Mouse (Mus musculus): Measurements from ENCODE around the gene Itga6. TPM values are rescaled to one million over a fixed set of nuclear protein-coding genes. Genes with fewer than 3 reads are reported as not detected.

Gene Itga6
- total RNA-seq (2014; fragmentation: Nextera tagmentation): 2.6 TPM in 2 replicates
- total RNA-seq (2017): 0.58 and 1.1 TPM in 2 replicates
- polyA plus RNA-seq (2012): 0.22 and 0.38 TPM in 2 replicates

- no peaks in the 10 kb centered on the region for H3K4me1 ChIP-seq (ENCODE audit: insufficient read depth, low read depth, low read length)
- ATAC-seq (ENCODE audit: extremely low read depth, insufficient number of reproducible peaks, low FRiP score, poor library complexity, severe bottlenecking) (no peak), DNase-seq (ENCODE audit: low spot score) (no peak)
- no peaks in the 10 kb centered on the region for H3K9me3 ChIP-seq (replicated peaks)
- no peaks in the 10 kb centered on the region for H3K36me3 ChIP-seq (replicated peaks)
- TF ChIP-seq CTCF (IDR thresholded peaks at IDR 0.05; ENCODE audit: low read depth, low read length): no peak
- TF ChIP-seq GATA2 (IDR thresholded peaks at IDR 0.05; ENCODE audit: borderline replicate concordance, low read depth, low read length): no peak
- no peak for TF ChIP-seq POLR2AphosphoS5 (IDR thresholded peaks at IDR 0.05; ENCODE audit: insufficient replicate concordance, low read depth, low read length)
- TF ChIP-seq GATA1 (IDR thresholded peaks at IDR 0.05; ENCODE audit: borderline replicate concordance, low read length): no peak
- TF ChIP-seq TAL1 (conservative IDR thresholded peaks at IDR 0.05; ENCODE audit: low read depth, low read length): no peak
- H3K4me3 ChIP-seq (ENCODE audit: low read depth, low read length): no peak within 1 kb of the TSS
- H3K27me3 ChIP-seq (ENCODE audit: insufficient read depth, low read length): peaks cover 5% of the 10 kb centered on the region; the same call in 1 of the 2 replicates
Measured at GRCm38 (mm10) chr2:71745610-71746374, at the start of gene Itga6. Itga6 (plus strand) TSS chr2:71745616.

- ATAC-seq (ENCODE audit: extremely low read depth, insufficient number of reproducible peaks, low FRiP score, poor library complexity, severe bottlenecking): no peak
- no peak overlapping the region for H3K4me3 ChIP-seq (ENCODE audit: low read depth, low read length)
- no peaks in the 10 kb centered on the region for H3K4me1 ChIP-seq (ENCODE audit: insufficient read depth, low read depth, low read length)
- H3K27me3 ChIP-seq (ENCODE audit: insufficient read depth, low read length): peaks cover 7% of the 10 kb centered on the region; the same call in 1 of the 2 replicates
- no peak for DNase-seq (ENCODE audit: low spot score)
- H3K9me3 ChIP-seq (replicated peaks): no peaks in the 10 kb centered on the region
- TF ChIP-seq GATA2 (IDR thresholded peaks at IDR 0.05; ENCODE audit: borderline replicate concordance, low read depth, low read length) (no peak), TAL1 (conservative IDR thresholded peaks at IDR 0.05; ENCODE audit: low read depth, low read length) (no peak), CTCF (IDR thresholded peaks at IDR 0.05; ENCODE audit: low read depth, low read length) (no peak)
- H3K36me3 ChIP-seq (replicated peaks): no peaks in the 10 kb centered on the region
Measured at GRCm38 (mm10) chr2:71696776-71697175, 48.6 kb upstream of the Itga6 start.

- H3K4me1 ChIP-seq (ENCODE audit: insufficient read depth, low read depth, low read length): no peaks in the 10 kb centered on the region
- DNase-seq (ENCODE audit: low spot score): no peak
Measured at GRCm38 (mm10) chr2:71697408-71698336, 47.7 kb upstream of the Itga6 start.

GRCm38 (mm10) chr2:71698366-71698765 is 47.0 kb upstream of the Itga6 start:
- H3K36me3 ChIP-seq (replicated peaks): no peaks in the 10 kb centered on the region
- H3K4me3 ChIP-seq (ENCODE audit: low read depth, low read length): no peak overlapping the region
- peaks cover 7% of the 10 kb centered on the region; the same call in 1 of the 2 replicates for H3K27me3 ChIP-seq (ENCODE audit: insufficient read depth, low read length)
- no peak for TF ChIP-seq POLR2AphosphoS5 (IDR thresholded peaks at IDR 0.05; ENCODE audit: insufficient replicate concordance, low read depth, low read length)
- no peak for TF ChIP-seq GATA2 (IDR thresholded peaks at IDR 0.05; ENCODE audit: borderline replicate concordance, low read depth, low read length)
- no peak for TF ChIP-seq GATA1 (IDR thresholded peaks at IDR 0.05; ENCODE audit: borderline replicate concordance, low read length)
- TF ChIP-seq TAL1 (conservative IDR thresholded peaks at IDR 0.05; ENCODE audit: low read depth, low read length): no peak
- no peak for TF ChIP-seq CTCF (IDR thresholded peaks at IDR 0.05; ENCODE audit: low read depth, low read length)
- DNase-seq (ENCODE audit: low spot score) (no peak), ATAC-seq (ENCODE audit: extremely low read depth, insufficient number of reproducible peaks, low FRiP score, poor library complexity, severe bottlenecking) (no peak)
- no peaks in the 10 kb centered on the region for H3K4me1 ChIP-seq (ENCODE audit: insufficient read depth, low read depth, low read length)
- H3K9me3 ChIP-seq (replicated peaks): no peaks in the 10 kb centered on the region

More at GRCm38 (mm10) chr2:71697408-71698336, 47.7 kb upstream of the Itga6 start:
- Histone ChIP-seq H3K27me3 (ENCODE audit: insufficient read depth, low read length) (peaks cover 7% of the 10 kb centered on the region; the same call in 1 of the 2 replicates), H3K9me3 (replicated peaks) (no peaks in the 10 kb centered on the region), H3K4me3 (ENCODE audit: low read depth, low read length) (no peak overlapping the region), H3K36me3 (replicated peaks) (no peaks in the 10 kb centered on the region)
- TF ChIP-seq CTCF (IDR thresholded peaks at IDR 0.05; ENCODE audit: low read depth, low read length) (no peak), POLR2AphosphoS5 (IDR thresholded peaks at IDR 0.05; ENCODE audit: insufficient replicate concordance, low read depth, low read length) (no peak), GATA2 (IDR thresholded peaks at IDR 0.05; ENCODE audit: borderline replicate concordance, low read depth, low read length) (no peak), GATA1 (IDR thresholded peaks at IDR 0.05; ENCODE audit: borderline replicate concordance, low read length) (no peak), TAL1 (conservative IDR thresholded peaks at IDR 0.05; ENCODE audit: low read depth, low read length) (no peak)
- no peak for ATAC-seq (ENCODE audit: extremely low read depth, insufficient number of reproducible peaks, low FRiP score, poor library complexity, severe bottlenecking)

GRCm38 (mm10) chr2:71698942-71699341 is 46.5 kb upstream of the Itga6 start:
- peaks cover 7% of the 10 kb centered on the region; the same call in 1 of the 2 replicates for H3K27me3 ChIP-seq (ENCODE audit: insufficient read depth, low read length)
- H3K4me1 ChIP-seq (ENCODE audit: insufficient read depth, low read depth, low read length): no peaks in the 10 kb centered on the region
- H3K36me3 ChIP-seq (replicated peaks): no peaks in the 10 kb centered on the region
- no peaks in the 10 kb centered on the region for H3K9me3 ChIP-seq (replicated peaks)
- DNase-seq (ENCODE audit: low spot score): no peak
- H3K4me3 ChIP-seq (ENCODE audit: low read depth, low read length): no peak overlapping the region
- no peak for TF ChIP-seq TAL1 (conservative IDR thresholded peaks at IDR 0.05; ENCODE audit: low read depth, low read length)
- no peak for TF ChIP-seq GATA1 (IDR thresholded peaks at IDR 0.05; ENCODE audit: borderline replicate concordance, low read length)
- TF ChIP-seq POLR2AphosphoS5 (IDR thresholded peaks at IDR 0.05; ENCODE audit: insufficient replicate concordance, low read depth, low read length): no peak
- TF ChIP-seq CTCF (IDR thresholded peaks at IDR 0.05; ENCODE audit: low read depth, low read length): no peak
- TF ChIP-seq GATA2 (IDR thresholded peaks at IDR 0.05; ENCODE audit: borderline replicate concordance, low read depth, low read length): no peak
- ATAC-seq (ENCODE audit: extremely low read depth, insufficient number of reproducible peaks, low FRiP score, poor library complexity, severe bottlenecking): no peak

GRCm38 (mm10) chr2:71701341-71701740 is 44.1 kb upstream of the Itga6 start:
- H3K27me3 ChIP-seq (ENCODE audit: insufficient read depth, low read length): peaks cover 3% of the 10 kb centered on the region
- DNase-seq (ENCODE audit: low spot score): no peak
- no peaks in the 10 kb centered on the region for H3K9me3 ChIP-seq (replicated peaks)
- no peak for TF ChIP-seq TAL1 (conservative IDR thresholded peaks at IDR 0.05; ENCODE audit: low read depth, low read length)
- TF ChIP-seq CTCF (IDR thresholded peaks at IDR 0.05; ENCODE audit: low read depth, low read length): no peak
- no peak for TF ChIP-seq GATA2 (IDR thresholded peaks at IDR 0.05; ENCODE audit: borderline replicate concordance, low read depth, low read length)
- TF ChIP-seq GATA1 (IDR thresholded peaks at IDR 0.05; ENCODE audit: borderline replicate concordance, low read length): no peak
- TF ChIP-seq POLR2AphosphoS5 (IDR thresholded peaks at IDR 0.05; ENCODE audit: insufficient replicate concordance, low read depth, low read length): no peak
- ATAC-seq (ENCODE audit: extremely low read depth, insufficient number of reproducible peaks, low FRiP score, poor library complexity, severe bottlenecking): no peak
- no peak overlapping the region for H3K4me3 ChIP-seq (ENCODE audit: low read depth, low read length)
- H3K4me1 ChIP-seq (ENCODE audit: insufficient read depth, low read depth, low read length): no peaks in the 10 kb centered on the region
- H3K36me3 ChIP-seq (replicated peaks): no peaks in the 10 kb centered on the region
